Mouse (Mus musculus) liver, embryonic 16.5 days (tissue): Measurements from ENCODE around the gene Pde10a. TPM values are rescaled to one million over a fixed set of nuclear protein-coding genes. Genes with fewer than 3 reads are reported as not detected.

Experiments
- ATAC-seq: fragments of 200-750 bp; cut with Nextera tagmentation; 2 replicates; pipeline ENCODE4 v1.8.0; 2017; ENCODE audit warnings: low read depth, mild to moderate bottlenecking, moderate number of reproducible peaks, moderate library complexity
- H3K27ac ChIP-seq: fragments of 300-500 bp; sonication (generic); 2 replicates; pipeline ENCODE4 v1.5.1; 2014; ENCODE audit warnings: mild to moderate bottlenecking, low read length
- H3K27me3 ChIP-seq: fragments of 300-500 bp; sonication (generic); 2 replicates; pipeline ENCODE4 v1.6.1; 2014; ENCODE audit warnings: low read depth, low read length, mixed read lengths; ENCODE audit not compliant: control insufficient read depth, insufficient read depth
- H3K36me3 ChIP-seq: fragments of 300-500 bp; sonication (generic); 2 replicates; pipeline ENCODE4 v1.6.1; 2014; ENCODE audit warnings: mild to moderate bottlenecking; ENCODE audit not compliant: control insufficient read depth, insufficient read depth
- H3K4me1 ChIP-seq: fragments of 300-500 bp; sonication (generic); 2 replicates; pipeline ENCODE4 v1.6.1; 2014; ENCODE audit warnings: low read depth, low read length, mixed read lengths; ENCODE audit not compliant: control insufficient read depth
- H3K4me2 ChIP-seq: fragments of 300-500 bp; sonication (generic); 2 replicates; pipeline ENCODE4 v1.6.1; 2014; ENCODE audit warnings: low read depth, low read length, mixed read lengths
- H3K4me3 ChIP-seq: fragments of 300-500 bp; sonication (generic); 2 replicates; pipeline ENCODE4 v1.5.1; 2014; ENCODE audit warnings: low read depth, mild to moderate bottlenecking, low read length
- H3K9ac ChIP-seq: fragments of 300-500 bp; sonication (generic); 2 replicates; pipeline ENCODE4 v1.6.1; 2014; ENCODE audit warnings: low read depth, low read length
- H3K9me3 ChIP-seq: fragments of 300-500 bp; sonication (generic); replicated peaks from 2 replicates; pipeline ENCODE4 v1.6.1; 2016; ENCODE audit warnings: low read length; ENCODE audit not compliant: control insufficient read depth
- WGBS: fragments of 180-500 bp; shearing (Covaris S2); extraction: QIAGEN DNeasy Blood & Tissue Kit; methylation state at CpG from one replicate; pipeline ENCODE4 v1.1.7; 2014; ENCODE audit not compliant: insufficient replicate concordance; 5-methylcytosine and 5-hydroxymethylcytosine counted together
- polyA plus RNA-seq: library from polyadenylated mRNA; unstranded; fragments of >200 nt; fragmentation: Nextera tagmentation; extraction: Ambion mirVana; gene quantifications from 2 replicates; pipeline ENCODE4 v1.2.1, GENCODE M21; 2015

Pde10a gene
- polyA plus RNA-seq, 1 experiment from 2014 or later = 0.89 TPM

DNA sequence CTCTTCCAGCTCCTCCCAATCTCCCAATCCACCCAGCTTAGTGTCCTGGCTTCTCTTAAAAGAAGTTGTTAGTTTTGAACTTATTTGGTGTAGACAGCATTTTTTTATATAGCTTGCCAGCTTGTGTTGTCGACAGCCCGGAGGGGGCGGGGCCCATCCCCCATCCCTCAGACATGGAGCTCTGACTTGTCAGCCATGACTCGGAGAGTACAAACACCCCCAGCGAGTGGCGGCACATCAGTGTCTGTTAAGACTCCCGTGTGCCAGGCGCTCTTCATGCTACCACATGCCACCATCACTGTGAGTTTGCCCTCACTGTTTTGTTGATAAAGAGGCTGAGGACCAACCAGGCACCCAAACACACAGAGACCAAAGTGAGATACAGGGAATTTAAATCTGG, 404.5 kb downstream of the Pde10a start:
- Histone ChIP-seq H3K4me1 (no peaks in the 10 kb centered on the region), H3K9me3 (no peaks in the 10 kb centered on the region), H3K9ac (no peak overlapping the region), H3K4me2 (no peak overlapping the region), H3K27ac (no peak overlapping the region), H3K36me3 (no peaks in the 10 kb centered on the region), H3K27me3 (no peaks in the 10 kb centered on the region), H3K4me3 (no peak overlapping the region)
- WGBS = 57% methylated on average over 8 of the region's 8 CpGs
- no peak for ATAC-seq

DNA sequence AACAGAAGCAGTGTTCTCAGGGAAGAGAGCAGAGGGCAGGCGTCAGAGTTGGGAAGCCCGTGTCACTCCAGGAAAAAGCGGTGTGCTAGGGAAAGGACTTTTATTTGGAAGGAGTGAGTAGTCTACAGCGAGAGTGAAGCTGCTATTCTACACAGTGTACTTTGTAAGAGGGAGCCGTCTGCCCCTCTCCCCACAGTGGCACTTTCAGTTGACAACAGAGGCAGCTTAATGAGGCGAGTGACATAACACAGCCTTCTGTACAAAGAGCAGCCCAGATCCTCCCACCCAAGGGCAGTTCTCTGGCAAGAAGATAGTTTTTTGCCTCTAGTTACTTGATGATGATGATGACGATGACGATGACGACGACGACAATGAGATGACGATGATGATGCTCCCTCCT, 410.4 kb downstream of the Pde10a start:
- no peak overlapping the region for H3K4me2 ChIP-seq
- H3K27me3 ChIP-seq = no peaks in the 10 kb centered on the region
- H3K9me3 ChIP-seq = no peaks in the 10 kb centered on the region
- 48% methylated on average over 12 of the region's 12 CpGs for WGBS
- no peak for ATAC-seq
- H3K36me3 ChIP-seq = no peaks in the 10 kb centered on the region
- H3K4me3 ChIP-seq = no peak overlapping the region
- H3K4me1 ChIP-seq = no peaks in the 10 kb centered on the region
- no peak overlapping the region for H3K9ac ChIP-seq
- H3K27ac ChIP-seq = no peak overlapping the region

DNA sequence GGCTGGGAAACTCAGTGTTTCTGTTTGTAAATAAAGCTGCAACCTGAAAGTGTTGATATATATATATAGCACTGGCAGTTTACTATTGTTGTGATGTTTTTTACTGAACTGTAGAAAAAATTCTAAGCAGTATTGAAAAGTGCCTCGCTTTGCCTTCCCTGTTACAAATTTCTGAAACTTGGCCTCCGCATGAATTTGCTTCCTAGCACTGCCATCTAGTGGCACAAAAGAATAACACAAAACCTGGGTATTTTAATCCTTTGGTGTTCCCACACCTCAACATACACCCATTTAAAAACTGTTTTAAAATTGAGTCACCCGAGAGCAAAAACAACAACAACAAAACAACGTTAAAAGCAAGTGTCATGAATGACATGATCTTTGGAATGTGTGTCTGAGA, 411.4 kb downstream of the Pde10a start:
- no peak overlapping the region for H3K9ac ChIP-seq
- no peak overlapping the region for H3K4me2 ChIP-seq
- no peaks in the 10 kb centered on the region for H3K4me1 ChIP-seq
- WGBS = 2% methylated on average over 4 of the region's 4 CpGs
- no peak for ATAC-seq
- H3K27ac ChIP-seq = no peak overlapping the region
- H3K27me3 ChIP-seq = no peaks in the 10 kb centered on the region
- no peaks in the 10 kb centered on the region for H3K36me3 ChIP-seq
- no peaks in the 10 kb centered on the region for H3K9me3 ChIP-seq
- H3K4me3 ChIP-seq = no peak overlapping the region

DNA sequence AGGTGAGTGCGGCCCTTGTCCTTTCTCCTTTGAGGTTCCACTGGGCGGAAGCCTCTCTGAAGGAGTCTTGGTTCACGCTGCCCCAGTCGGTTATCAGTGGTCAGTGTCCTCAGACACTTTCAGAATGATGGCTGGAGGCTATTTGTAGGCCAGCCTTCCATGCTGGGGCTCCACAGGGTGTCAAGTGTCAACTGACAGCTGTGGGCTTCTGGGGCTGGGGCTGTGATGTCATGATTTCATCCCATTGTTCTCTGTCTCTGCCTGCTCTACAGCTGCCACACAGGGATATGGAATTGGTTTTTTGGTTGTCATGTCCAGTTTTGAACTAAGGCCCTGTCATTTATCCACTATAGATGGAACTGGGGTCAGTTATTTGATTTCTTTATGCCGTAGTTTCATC, 426.4 kb downstream of the Pde10a start:
- 62% methylated on average over 5 of the region's 5 CpGs for WGBS
- no peak overlapping the region for H3K27ac ChIP-seq
- no peaks in the 10 kb centered on the region for H3K9me3 ChIP-seq
- no peaks in the 10 kb centered on the region for H3K4me1 ChIP-seq
- H3K4me2 ChIP-seq = no peak overlapping the region
- no peaks in the 10 kb centered on the region for H3K36me3 ChIP-seq
- H3K4me3 ChIP-seq = no peak overlapping the region
- ATAC-seq = no peak
- H3K9ac ChIP-seq = no peak overlapping the region
- H3K27me3 ChIP-seq = no peaks in the 10 kb centered on the region

DNA sequence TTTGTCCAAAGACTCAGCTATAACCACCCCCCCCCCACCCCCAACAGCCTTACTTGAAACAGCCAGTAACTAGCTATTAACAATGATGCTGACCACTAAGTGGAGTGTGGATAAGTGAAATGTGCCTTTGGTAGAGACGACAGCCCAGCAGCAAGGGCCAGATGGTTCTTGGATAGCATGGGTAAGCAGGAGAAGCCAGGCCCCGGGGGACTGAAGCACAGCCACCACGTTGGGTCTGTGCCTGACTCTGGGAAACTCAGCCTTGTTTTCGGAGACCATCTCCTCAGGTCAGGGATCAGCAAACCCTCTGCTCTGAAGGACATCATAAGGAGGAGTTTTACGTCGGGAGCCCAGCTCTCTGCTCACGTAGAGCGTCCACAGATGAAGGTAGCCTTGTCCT, 427.8 kb downstream of the Pde10a start:
- Histone ChIP-seq H3K9me3 (no peaks in the 10 kb centered on the region), H3K36me3 (no peaks in the 10 kb centered on the region), H3K9ac (no peak overlapping the region), H3K4me3 (no peak overlapping the region), H3K4me1 (no peaks in the 10 kb centered on the region), H3K27me3 (no peaks in the 10 kb centered on the region), H3K27ac (no peak overlapping the region), H3K4me2 (no peak overlapping the region)
- 70% methylated on average over 8 of the region's 8 CpGs for WGBS
- no peak for ATAC-seq

DNA sequence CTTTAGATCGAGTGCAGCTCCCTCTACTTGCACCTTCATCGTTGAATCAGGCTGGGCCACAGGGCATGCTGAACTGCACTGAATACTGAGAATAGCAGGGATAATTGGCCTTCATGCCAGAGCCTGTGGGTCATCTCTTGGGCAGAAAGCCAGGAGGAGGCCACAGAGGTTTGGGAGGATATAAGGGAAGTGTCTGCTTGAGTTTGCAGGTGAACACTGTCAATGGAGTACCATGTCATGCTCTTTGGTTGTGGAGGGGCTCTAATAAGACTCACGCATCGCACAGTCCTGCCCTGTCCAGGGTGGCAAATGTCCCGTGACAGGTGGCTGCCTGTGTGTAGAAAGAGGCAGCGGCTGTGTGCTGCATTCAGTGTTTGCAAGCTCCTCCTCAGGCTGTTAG, 433.0 kb downstream of the Pde10a start:
- no peaks in the 10 kb centered on the region for H3K27me3 ChIP-seq
- H3K4me3 ChIP-seq = no peak overlapping the region
- no peak overlapping the region for H3K9ac ChIP-seq
- WGBS = 65% methylated on average over 6 of the region's 6 CpGs
- no peaks in the 10 kb centered on the region for H3K4me1 ChIP-seq
- H3K27ac ChIP-seq = no peak overlapping the region
- H3K36me3 ChIP-seq = no peaks in the 10 kb centered on the region
- ATAC-seq = no peak
- no peak overlapping the region for H3K4me2 ChIP-seq
- H3K9me3 ChIP-seq = no peaks in the 10 kb centered on the region

DNA sequence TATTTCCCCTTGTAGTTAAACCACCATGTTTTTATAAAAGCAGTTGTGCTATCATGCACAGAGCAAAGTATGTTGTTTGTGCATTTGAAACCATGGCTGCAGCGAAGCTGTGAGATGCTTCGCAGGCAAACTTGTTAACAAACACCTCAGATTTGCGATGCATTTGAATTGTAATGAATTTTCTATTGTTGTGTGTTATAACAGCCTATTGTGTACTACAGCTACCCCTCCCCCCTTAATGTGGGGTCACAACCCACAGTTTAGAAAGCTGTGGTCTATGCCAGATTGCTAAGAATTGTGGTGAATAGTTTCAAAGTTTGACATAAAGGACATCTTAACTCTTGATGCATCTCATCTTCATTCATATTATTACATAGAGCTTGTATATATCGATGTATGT, 435.2 kb downstream of the Pde10a start:
- 82% methylated on average over 4 of the region's 4 CpGs for WGBS
- H3K4me1 ChIP-seq = no peaks in the 10 kb centered on the region
- H3K9me3 ChIP-seq = no peaks in the 10 kb centered on the region
- H3K4me3 ChIP-seq = no peak overlapping the region
- ATAC-seq = no peak
- no peaks in the 10 kb centered on the region for H3K36me3 ChIP-seq
- H3K27me3 ChIP-seq = no peaks in the 10 kb centered on the region
- no peak overlapping the region for H3K9ac ChIP-seq
- no peak overlapping the region for H3K4me2 ChIP-seq
- no peak overlapping the region for H3K27ac ChIP-seq

DNA sequence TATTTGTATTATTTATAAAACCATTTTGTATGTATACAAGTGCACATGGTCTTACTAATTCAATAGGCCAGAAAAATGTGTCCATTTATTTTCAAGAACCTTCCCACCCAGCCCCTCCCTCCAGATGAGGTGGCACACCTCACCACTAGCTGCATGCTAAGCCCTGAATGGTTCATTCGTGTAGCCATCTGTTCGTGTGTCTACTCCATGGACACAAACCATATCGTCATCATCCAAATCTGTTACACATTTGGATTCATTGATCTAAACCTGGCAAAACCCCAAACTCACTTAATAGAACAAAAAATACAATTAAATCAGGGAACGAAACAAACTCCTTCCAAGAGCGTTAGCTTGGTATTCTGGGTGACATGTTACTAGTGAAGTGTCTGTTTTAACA, 435.9 kb downstream of the Pde10a start:
- Histone ChIP-seq H3K9ac (no peak overlapping the region), H3K4me1 (no peaks in the 10 kb centered on the region), H3K27me3 (no peaks in the 10 kb centered on the region), H3K9me3 (no peaks in the 10 kb centered on the region), H3K36me3 (no peaks in the 10 kb centered on the region), H3K27ac (no peak overlapping the region), H3K4me2 (no peak overlapping the region), H3K4me3 (no peak overlapping the region)
- WGBS = 69% methylated on average over 5 of the region's 5 CpGs
- no peak for ATAC-seq

DNA sequence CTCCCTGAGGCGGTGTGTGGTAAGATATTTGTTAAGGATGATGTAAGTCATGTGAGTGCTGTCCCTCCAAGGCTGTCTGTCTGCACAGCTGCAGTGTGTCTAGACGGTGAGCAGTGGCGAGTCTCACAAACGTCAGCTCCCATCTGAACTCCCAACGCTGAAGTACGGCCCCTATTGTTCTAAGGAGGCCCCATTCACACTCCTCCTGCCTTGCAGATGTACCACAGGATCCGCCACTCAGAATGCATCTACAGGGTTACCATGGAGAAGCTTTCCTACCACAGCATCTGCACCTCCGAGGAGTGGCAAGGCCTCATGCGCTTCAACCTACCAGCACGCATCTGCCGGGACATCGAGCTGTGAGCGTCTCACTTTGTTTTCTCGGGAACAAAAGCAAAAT, 436.5 kb downstream of the Pde10a start:
- no peak overlapping the region for H3K9ac ChIP-seq
- WGBS = 75% methylated on average over 14 of the region's 14 CpGs

DNA sequence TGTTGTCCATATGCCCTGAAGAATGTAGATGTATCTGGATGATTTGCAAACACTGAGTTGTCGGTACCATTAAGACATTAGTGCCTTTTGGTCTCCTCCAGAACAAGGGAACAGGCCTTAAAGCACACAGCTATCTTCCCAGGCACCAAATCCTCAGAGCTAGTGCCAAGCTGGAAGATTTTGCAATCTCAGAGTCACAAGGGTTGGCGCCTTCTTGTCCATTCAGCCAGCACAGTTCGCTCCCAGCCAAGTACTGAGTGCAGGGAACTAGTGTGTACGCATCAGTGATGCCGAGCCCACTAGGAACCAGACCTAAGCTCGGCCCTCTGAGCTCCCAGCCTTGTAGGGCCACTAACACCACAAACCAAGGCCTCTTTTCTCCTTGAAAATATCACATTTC, 440.0 kb downstream of the Pde10a start:
- H3K27me3 ChIP-seq = no peaks in the 10 kb centered on the region
- no peak overlapping the region for H3K9ac ChIP-seq
- no peaks in the 10 kb centered on the region for H3K9me3 ChIP-seq
- 70% methylated on average over 6 of the region's 6 CpGs for WGBS
- H3K4me3 ChIP-seq = no peak overlapping the region
- H3K36me3 ChIP-seq = no peaks in the 10 kb centered on the region
- H3K4me1 ChIP-seq = no peaks in the 10 kb centered on the region
- ATAC-seq = no peak
- no peak overlapping the region for H3K27ac ChIP-seq
- H3K4me2 ChIP-seq = no peak overlapping the region

More for the DNA sequence above, 436.5 kb downstream of the Pde10a start:
- Histone ChIP-seq H3K4me3 (no peak overlapping the region), H3K4me2 (no peak overlapping the region), H3K9me3 (no peaks in the 10 kb centered on the region), H3K4me1 (no peaks in the 10 kb centered on the region), H3K27me3 (no peaks in the 10 kb centered on the region), H3K36me3 (no peaks in the 10 kb centered on the region), H3K27ac (no peak overlapping the region)
- ATAC-seq = no peak
